Mouse (Mus musculus) heart, embryonic 12.5 days (tissue): ENCODE measurements around the gene Trpm3. TPM values are rescaled to one million over a fixed set of nuclear protein-coding genes. Genes with fewer than 3 reads are reported as not detected.
"Not testable (repeated sequence)": the region's sequence is repeated elsewhere in the genome, so short reads cannot be mapped to it uniquely, and the experiment has no call there.

ENCODE experiments used
- ATAC-seq: fragments of 200-750 bp; cut with Nextera tagmentation; 2 replicates; pipeline ENCODE4 v1.8.0; 2017; ENCODE audit warnings: moderate TSS enrichment, moderate library complexity; ENCODE audit not compliant: insufficient number of reproducible peaks, low FRiP score
- H3K27ac ChIP-seq: fragments of 300-500 bp; sonication (generic); 2 replicates; pipeline ENCODE4 v1.5.1; 2016; ENCODE audit warnings: mild to moderate bottlenecking, moderate library complexity; ENCODE audit not compliant: poor library complexity, severe bottlenecking
- H3K27me3 ChIP-seq: fragments of 300-500 bp; sonication (generic); replicated peaks from 2 replicates; pipeline ENCODE4 v1.6.1; 2016; ENCODE audit warnings: mild to moderate bottlenecking, moderate library complexity
- H3K36me3 ChIP-seq: fragments of 300-500 bp; sonication (generic); 2 replicates; pipeline ENCODE4 v1.6.1; 2016; ENCODE audit warnings: mild to moderate bottlenecking, moderate library complexity
- H3K4me1 ChIP-seq: fragments of 300-500 bp; sonication (generic); replicated peaks from 2 replicates; pipeline ENCODE4 v1.6.1; 2016; ENCODE audit warnings: mild to moderate bottlenecking
- H3K4me2 ChIP-seq: fragments of 300-500 bp; sonication (generic); 2 replicates; pipeline ENCODE4 v1.6.1; 2016; ENCODE audit warnings: mild to moderate bottlenecking, moderate library complexity
- H3K4me3 ChIP-seq: fragments of 300-500 bp; sonication (generic); 2 replicates; pipeline ENCODE4 v1.5.1; 2016; ENCODE audit warnings: mild to moderate bottlenecking
- H3K9ac ChIP-seq: fragments of 300-500 bp; sonication (generic); 2 replicates; pipeline ENCODE4 v1.6.1; 2016; ENCODE audit warnings: mild to moderate bottlenecking, moderate library complexity
- H3K9me3 ChIP-seq: fragments of 300-500 bp; sonication (generic); replicated peaks from 2 replicates; pipeline ENCODE4 v1.6.1; 2016; ENCODE audit warnings: mild to moderate bottlenecking, moderate library complexity
- WGBS: fragments of 180-500 bp; shearing (Covaris S2); methylation state at CpG from one replicate; pipeline ENCODE4 v1.1.7; 2016; 5-methylcytosine and 5-hydroxymethylcytosine counted together
- polyA plus RNA-seq: library from polyadenylated mRNA; unstranded; fragments of >200 nt; fragmentation: Nextera tagmentation; extraction: Ambion mirVana; gene quantifications from 2 replicates; pipeline ENCODE4 v1.2.1, GENCODE M21; 2016

The Trpm3 gene
- polyA plus RNA-seq, 1 experiment from 2014 or later: 1.0 TPM

GRCm38 (mm10) chr19:22821741-22822140, 682.9 kb downstream of the Trpm3 start:
- Histone ChIP-seq H3K9ac (no peak overlapping the region), H3K9me3 (no peaks in the 10 kb centered on the region), H3K36me3 (no peaks in the 10 kb centered on the region), H3K4me2 (no peak overlapping the region), H3K27me3 (no peaks in the 10 kb centered on the region), H3K4me1 (no peaks in the 10 kb centered on the region), H3K4me3 (no peak overlapping the region), H3K27ac (no peak overlapping the region)
- WGBS: 75% methylated on average over 8 of the region's 8 CpGs
- ATAC-seq: no peak

DNA sequence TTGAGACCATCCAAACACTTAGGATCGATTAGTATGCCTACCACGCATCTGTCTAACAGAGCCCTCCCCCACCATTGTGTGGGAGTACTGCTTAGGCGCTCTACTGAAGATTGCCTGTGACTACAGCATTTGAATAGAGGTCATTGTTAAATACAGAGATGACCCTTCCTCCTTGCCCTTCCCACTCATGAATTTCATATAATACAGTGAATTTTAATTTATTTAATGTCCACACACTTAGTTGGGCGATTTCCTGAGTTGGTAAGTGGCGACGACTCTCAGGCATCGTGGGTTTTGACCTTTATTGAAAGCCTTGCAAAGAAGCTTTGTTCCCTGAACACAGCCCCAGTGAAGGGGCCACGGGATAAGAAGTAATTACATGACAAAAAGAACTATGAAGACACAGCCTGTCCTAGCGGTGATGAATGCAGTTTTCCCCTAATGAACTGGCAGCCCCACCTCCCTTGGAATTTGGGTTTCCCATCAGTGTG, 684.7 kb downstream of the Trpm3 start:
- Histone ChIP-seq H3K4me2 (no peak overlapping the region), H3K4me1 (no peaks in the 10 kb centered on the region), H3K9me3 (no peaks in the 10 kb centered on the region), H3K9ac (no peak overlapping the region), H3K27me3 (no peaks in the 10 kb centered on the region), H3K27ac (no peak overlapping the region), H3K36me3 (no peaks in the 10 kb centered on the region), H3K4me3 (no peak overlapping the region)
- WGBS: 77% methylated on average over 9 of the region's 9 CpGs
- ATAC-seq: no peak

- Histone ChIP-seq H3K9me3 (no peaks in the 10 kb centered on the region), H3K4me1 (no peaks in the 10 kb centered on the region), H3K4me3 (no peak overlapping the region), H3K4me2 (no peak overlapping the region), H3K27ac (no peak overlapping the region), H3K27me3 (no peaks in the 10 kb centered on the region), H3K36me3 (no peaks in the 10 kb centered on the region), H3K9ac (no peak overlapping the region)
- WGBS: 29% methylated on average over 1 of the region's 1 CpGs
- ATAC-seq: no peak
These were observed 687.0 kb downstream of the Trpm3 start for GRCm38 (mm10) chr19:22825812-22826211.

DNA sequence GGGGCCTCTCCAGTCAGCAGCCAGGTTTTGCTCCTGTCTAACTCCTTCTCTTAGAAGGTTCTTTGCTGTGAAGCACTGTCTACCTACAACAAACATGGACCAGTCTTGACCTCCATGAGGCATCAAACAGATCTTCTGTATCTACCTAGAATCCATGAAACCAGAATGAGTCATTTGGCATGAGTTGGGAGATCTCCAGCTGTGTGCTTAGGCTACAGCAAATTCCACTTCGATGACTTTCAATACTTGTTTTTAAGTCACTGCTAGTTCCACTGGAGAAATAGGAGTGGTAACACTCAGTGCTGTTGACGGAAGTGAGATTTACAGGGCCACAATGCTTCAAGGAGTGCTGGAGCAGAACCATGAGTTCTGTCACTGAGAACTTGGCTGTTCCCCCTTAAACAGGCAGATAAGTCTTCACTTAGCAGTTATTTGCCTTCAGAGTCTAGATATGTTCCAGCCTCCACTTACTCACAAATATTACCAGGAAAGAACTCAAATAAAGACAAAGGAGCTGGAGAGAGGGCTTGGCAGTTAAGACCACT, 689.4 kb downstream of the Trpm3 start:
- no peaks in the 10 kb centered on the region for H3K4me1 ChIP-seq
- H3K9me3 ChIP-seq: no peaks in the 10 kb centered on the region
- H3K27me3 ChIP-seq: no peaks in the 10 kb centered on the region
- H3K4me2 ChIP-seq: no peak overlapping the region
- no peak overlapping the region for H3K4me3 ChIP-seq
- no peak overlapping the region for H3K9ac ChIP-seq
- WGBS: 66% methylated on average over 2 of the region's 2 CpGs
- H3K36me3 ChIP-seq: no peaks in the 10 kb centered on the region
- ATAC-seq: no peak
- H3K27ac ChIP-seq: no peak overlapping the region

DNA sequence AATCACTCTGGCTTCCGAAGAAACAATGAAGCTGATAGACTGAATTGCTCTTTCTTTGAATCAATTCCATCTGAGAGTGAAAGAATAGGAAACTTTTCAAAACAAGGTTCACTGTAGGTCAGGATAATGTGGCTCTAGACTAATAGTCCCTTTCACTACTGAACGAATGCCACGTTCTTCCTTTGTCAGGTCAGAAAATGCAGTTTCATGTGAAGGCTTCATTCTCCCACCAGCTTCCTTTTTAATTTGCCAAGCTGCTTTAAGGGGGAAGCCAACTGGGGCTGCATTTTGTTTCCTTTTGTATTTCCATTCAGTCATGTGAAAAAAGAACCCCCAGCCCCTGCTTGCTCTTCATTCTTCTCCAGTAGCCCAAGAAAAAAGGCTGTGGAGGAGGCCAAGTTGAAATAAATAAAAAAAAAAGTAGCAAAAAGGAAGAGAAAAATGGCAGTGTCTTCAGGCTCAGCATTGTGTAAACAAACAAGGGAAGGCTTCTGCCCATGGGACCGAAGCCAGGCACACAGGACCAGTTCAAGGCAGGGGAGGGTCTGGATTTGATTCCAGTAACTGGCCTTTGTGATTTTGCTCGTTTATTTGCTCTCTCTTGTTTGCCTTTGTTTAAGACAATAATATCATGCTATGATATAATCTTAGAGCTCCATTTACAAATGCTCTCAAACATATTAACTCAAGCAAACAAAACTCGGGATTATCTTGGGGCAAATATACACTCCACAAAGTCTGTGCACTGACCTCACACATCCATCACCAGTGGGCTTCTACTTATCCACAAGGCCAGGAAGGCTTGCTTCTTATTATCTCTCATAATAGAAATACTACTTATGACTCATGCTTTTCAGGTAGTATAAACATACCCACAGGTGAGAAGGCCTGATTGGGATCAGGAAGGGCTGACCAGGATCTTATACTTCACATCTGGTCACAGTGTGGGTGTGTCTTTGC, 702.5 kb downstream of the Trpm3 start:
- Histone ChIP-seq H3K4me3 (no peak overlapping the region), H3K9me3 (no peaks in the 10 kb centered on the region), H3K4me1 (no peaks in the 10 kb centered on the region), H3K4me2 (no peak overlapping the region), H3K9ac (no peak overlapping the region), H3K27ac (no peak overlapping the region), H3K27me3 (no peaks in the 10 kb centered on the region), H3K36me3 (no peaks in the 10 kb centered on the region)
- WGBS: 65% methylated on average over 6 of the region's 6 CpGs
- ATAC-seq: no peak

GRCm38 (mm10) chr19:22842697-22843096, 703.9 kb downstream of the Trpm3 start:
- Histone ChIP-seq H3K4me1 (no peaks in the 10 kb centered on the region), H3K4me3 (no peak overlapping the region), H3K27ac (no peak overlapping the region), H3K36me3 (no peaks in the 10 kb centered on the region), H3K9ac (no peak overlapping the region), H3K27me3 (no peaks in the 10 kb centered on the region), H3K9me3 (no peaks in the 10 kb centered on the region), H3K4me2 (no peak overlapping the region)
- ATAC-seq: no peak
- 79% methylated on average over 2 of the region's 2 CpGs for WGBS

DNA sequence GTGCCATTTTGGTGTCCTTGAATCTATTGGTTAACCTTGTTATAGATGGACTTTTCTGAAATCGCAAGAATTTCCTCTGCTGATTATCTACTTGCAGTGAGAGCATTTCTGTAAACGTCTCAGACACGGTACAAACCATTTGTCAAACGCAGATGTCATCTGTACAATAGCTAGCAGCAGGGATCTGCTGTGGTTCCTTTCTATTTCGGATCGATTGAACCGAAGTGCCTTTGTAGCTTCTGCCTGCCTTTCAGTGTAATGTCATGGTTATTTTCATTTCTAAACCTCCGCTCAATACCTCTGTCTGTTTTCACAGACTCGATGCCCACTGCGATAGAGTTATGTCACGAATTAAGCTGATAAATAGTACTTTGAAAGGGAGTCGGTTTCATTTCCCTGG, 708.9 kb downstream of the Trpm3 start:
- ATAC-seq: no peak
- WGBS: 70% methylated on average over 12 of the region's 12 CpGs
- Histone ChIP-seq H3K4me1 (no peaks in the 10 kb centered on the region), H3K4me2 (no peak overlapping the region), H3K9ac (no peak overlapping the region), H3K4me3 (no peak overlapping the region), H3K9me3 (no peaks in the 10 kb centered on the region), H3K27me3 (no peaks in the 10 kb centered on the region), H3K27ac (no peak overlapping the region), H3K36me3 (no peaks in the 10 kb centered on the region)

- H3K4me2 ChIP-seq: no peak overlapping the region
- no peaks in the 10 kb centered on the region for H3K9me3 ChIP-seq
- H3K4me1 ChIP-seq: no peaks in the 10 kb centered on the region
- H3K27me3 ChIP-seq: no peaks in the 10 kb centered on the region
- WGBS: 69% methylated on average over 1 of the region's 1 CpGs
- ATAC-seq: no peak
- H3K4me3 ChIP-seq: no peak overlapping the region
- no peaks in the 10 kb centered on the region for H3K36me3 ChIP-seq
- no peak overlapping the region for H3K27ac ChIP-seq
- H3K9ac ChIP-seq: no peak overlapping the region
These were observed 709.4 kb downstream of the Trpm3 start for GRCm38 (mm10) chr19:22848251-22848650.

- Histone ChIP-seq H3K27ac (no peak overlapping the region), H3K4me3 (no peak overlapping the region), H3K4me2 (no peak overlapping the region), H3K4me1 (no peaks in the 10 kb centered on the region), H3K36me3 (no peaks in the 10 kb centered on the region), H3K27me3 (no peaks in the 10 kb centered on the region), H3K9me3 (no peaks in the 10 kb centered on the region), H3K9ac (no peak overlapping the region)
- ATAC-seq: no peak
- WGBS: 73% methylated on average over 7 of the region's 7 CpGs
These were observed 710.1 kb downstream of the Trpm3 start for GRCm38 (mm10) chr19:22848783-22849576.

DNA sequence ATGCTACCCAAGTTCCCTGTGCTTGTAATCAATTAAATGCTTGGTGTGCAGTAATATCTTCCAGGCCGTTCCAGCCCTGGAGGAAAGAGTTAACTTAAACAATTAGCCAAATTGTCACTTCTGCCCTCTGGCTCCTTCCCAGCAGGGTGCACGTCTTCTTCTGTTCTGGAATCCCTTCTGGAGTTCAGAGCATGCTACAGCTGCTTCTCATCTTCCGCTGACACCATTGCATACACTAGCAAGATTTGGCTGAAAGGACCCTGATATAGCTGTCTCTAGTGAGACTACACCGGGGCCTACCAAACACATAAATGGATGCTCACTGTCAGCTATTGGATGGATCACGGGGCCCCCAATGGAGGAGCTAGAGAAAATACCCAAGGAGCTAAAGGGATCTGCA, 712.6 kb downstream of the Trpm3 start:
- not testable (repeated sequence) for H3K36me3 ChIP-seq, H3K9ac ChIP-seq, H3K4me2 ChIP-seq, ATAC-seq, H3K27ac ChIP-seq, H3K27me3 ChIP-seq, H3K4me3 ChIP-seq, H3K9me3 ChIP-seq, H3K4me1 ChIP-seq
- WGBS: 67% methylated on average over 5 of the region's 5 CpGs

DNA sequence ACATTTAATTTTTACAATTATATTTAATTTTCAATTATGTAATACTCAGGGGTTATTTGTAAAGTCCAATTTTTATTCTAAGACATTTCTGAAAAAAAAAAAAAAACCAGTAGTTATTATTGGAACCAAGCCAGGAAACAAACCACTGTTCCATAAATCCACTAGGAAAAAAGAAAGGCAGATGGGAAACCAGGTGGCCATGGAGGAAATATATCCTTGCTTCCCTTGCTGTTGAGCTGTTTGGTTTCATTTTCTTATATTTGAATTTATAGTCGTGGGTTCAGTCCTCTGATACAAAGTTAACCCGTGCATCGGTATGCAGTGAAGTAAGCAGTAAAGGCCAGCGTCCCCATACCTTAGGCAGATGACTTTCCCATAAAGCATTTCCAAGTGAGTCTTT, 720.8 kb downstream of the Trpm3 start:
- no peak overlapping the region for H3K4me2 ChIP-seq
- no peaks in the 10 kb centered on the region for H3K9me3 ChIP-seq
- H3K27ac ChIP-seq: no peak overlapping the region
- no peaks in the 10 kb centered on the region for H3K27me3 ChIP-seq
- H3K4me3 ChIP-seq: no peak overlapping the region
- no peaks in the 10 kb centered on the region for H3K4me1 ChIP-seq
- H3K9ac ChIP-seq: no peak overlapping the region
- 81% methylated on average over 4 of the region's 4 CpGs for WGBS
- no peaks in the 10 kb centered on the region for H3K36me3 ChIP-seq
- ATAC-seq: no peak
